1 mouse cellular context compared by ENCODE assay signal in genomic region chr11:69715482-69715881, GRCm38 (mm10).
TF ChIP-seq lines count a peak whose summit lies in the region.

No protein-coding gene starts in this region.

TF ChIP-seq in MEL, 35 proteins besides CTCF, POLR2A, EP300 and RAD21:
- TF ChIP-seq HCFC1 (IDR thresholded peaks at IDR 0.05; ENCODE audit: low read depth, low read length) = no peak
- TF ChIP-seq MXI1 (IDR thresholded peaks at IDR 0.05; ENCODE audit: low read depth, low read length) = 0 out of 2 replicates have a peak, but pooled peaks have one; percentile 36
- peak; percentile 41 for TF ChIP-seq ZC3H11A (IDR thresholded peaks at IDR 0.05; ENCODE audit: low read depth, low read length)
- TF ChIP-seq SMC3 (IDR thresholded peaks at IDR 0.05; ENCODE audit: low read depth, low read length) = peak; percentile 59
